Mouse (Mus musculus) CH12F3 (cell line): ENCODE results near the gene Hap1.
"Not testable (repeated sequence)": the region's sequence is repeated elsewhere in the genome, so short reads cannot be mapped to it uniquely, and the experiment has no call there.

Experiments used
- in situ Hi-C: fragments of 300-500 bp; cut with MboI; formaldehyde crosslinking; loops from 2 replicates; pipeline ENCODE4 v1.14.3; 2020; ENCODE audit warnings: low sequenced_read_pairs

Gene Hap1

GRCm38 (mm10) chr11:100360175-100360574 lies 4.2 kb upstream of the Hap1 start:
- in situ Hi-C loops: no loop called here

- in situ Hi-C loops: no loop called here
These were observed 1.5 kb upstream of the Hap1 start for GRCm38 (mm10) chr11:100357408-100357807.

- in situ Hi-C loops: no loop called here
These were observed 887 bp upstream of the Hap1 start for GRCm38 (mm10) chr11:100356819-100357211.

GRCm38 (mm10) chr11:100355151-100355951 lies 577 bp downstream of the Hap1 start:
- in situ Hi-C loops: no loop called here

- in situ Hi-C loops: no loop called here
These were observed 3.7 kb downstream of the Hap1 start for GRCm38 (mm10) chr11:100352076-100352857.

GRCm38 (mm10) chr11:100344269-100344668 lies 11.7 kb downstream of the Hap1 start:
- in situ Hi-C loops: no loop called here

- in situ Hi-C loops: no loop called here
These were observed 20.2 kb downstream of the Hap1 start for GRCm38 (mm10) chr11:100335731-100336130.

GRCm38 (mm10) chr11:100333944-100334457 lies 21.9 kb downstream of the Hap1 start, which contains the start of gene Gast:
Gene Gast (plus strand): TSS chr11:100334407.
- in situ Hi-C loops: no loop called here

DNA sequence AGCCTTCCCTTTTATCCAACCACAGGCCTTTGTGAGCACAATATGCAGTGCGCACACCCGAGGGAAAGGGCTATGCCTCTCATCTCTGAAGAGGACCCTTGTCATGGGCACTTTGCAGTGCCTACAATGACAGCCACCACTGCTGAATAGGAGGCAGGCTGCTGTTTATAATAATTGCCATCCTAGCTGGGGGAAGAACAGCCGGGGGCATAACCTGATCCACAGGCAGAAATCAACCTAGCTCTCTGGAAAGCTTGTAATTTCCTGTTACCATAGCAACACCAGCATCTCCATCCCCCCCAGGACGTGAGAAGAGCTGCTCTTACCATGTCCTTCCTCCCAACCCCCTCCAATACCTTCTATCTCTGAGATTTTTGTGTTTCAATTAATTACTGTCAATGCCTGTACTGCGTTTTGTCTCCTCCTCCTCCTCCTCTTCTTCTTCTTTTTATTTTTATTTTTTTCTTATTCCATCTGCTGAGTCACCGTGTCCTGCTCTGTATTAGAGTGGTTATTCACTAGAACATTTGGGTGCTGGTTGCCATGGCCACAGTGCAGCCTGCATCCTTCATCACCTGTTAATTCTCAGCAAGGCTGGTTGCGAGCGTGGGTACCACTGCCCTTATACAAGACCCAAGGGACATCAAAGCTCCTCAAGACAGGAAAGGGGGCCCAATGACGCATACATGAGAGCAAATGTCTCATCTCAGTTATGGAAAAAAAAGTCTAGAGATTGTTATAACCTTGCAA lies 23.0 kb downstream of the Hap1 start:
- in situ Hi-C loops: no loop called here

DNA sequence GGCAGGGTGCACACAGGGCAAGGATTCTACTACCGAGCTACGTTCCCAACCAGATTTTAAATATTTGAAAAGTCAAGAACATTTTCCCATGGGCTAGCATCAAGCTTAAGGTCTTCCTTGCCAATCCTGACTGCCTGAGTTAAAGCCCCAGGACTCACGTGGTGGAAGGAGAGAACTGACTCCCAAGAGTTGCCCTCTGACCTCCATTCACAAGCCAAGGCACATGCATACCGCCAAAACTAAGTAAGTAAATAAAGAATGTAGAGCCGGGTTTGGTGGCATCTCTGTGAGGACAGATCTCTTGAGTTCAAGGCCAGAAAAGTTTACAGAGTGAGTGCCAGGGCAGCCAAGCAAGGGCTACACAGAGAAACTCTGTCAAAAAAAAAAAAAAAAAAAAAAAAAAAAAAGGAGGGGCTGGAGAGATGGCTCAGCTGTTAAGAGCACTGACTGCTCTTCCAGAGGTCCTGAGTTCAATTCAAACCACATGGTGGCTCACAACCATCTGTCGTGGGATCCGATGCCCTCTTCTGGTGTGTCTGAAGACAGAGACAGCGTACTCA lies 25.0 kb downstream of the Hap1 start:
- in situ Hi-C loops: not testable (repeated sequence)

DNA sequence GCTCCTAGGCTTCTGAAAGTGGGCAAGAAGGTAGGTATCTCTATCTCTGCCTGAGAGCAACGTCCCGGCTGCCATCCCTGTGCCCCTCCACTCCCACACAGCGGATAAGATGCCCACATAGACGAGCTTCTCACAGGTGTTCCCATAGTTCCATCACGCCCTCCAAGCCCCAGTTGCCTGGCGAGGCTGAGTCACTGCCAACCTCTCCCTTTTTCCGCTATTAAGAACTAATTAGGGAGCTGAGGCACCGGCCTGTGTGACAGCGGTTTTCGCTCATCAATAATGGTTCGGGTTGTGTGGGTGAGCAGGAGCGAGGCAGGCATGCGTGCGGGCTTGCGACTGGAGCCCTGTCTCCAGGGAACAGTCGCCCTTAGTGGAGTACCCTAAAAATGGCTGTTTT lies 25.7 kb downstream of the Hap1 start:
- in situ Hi-C loops: no loop called here

DNA sequence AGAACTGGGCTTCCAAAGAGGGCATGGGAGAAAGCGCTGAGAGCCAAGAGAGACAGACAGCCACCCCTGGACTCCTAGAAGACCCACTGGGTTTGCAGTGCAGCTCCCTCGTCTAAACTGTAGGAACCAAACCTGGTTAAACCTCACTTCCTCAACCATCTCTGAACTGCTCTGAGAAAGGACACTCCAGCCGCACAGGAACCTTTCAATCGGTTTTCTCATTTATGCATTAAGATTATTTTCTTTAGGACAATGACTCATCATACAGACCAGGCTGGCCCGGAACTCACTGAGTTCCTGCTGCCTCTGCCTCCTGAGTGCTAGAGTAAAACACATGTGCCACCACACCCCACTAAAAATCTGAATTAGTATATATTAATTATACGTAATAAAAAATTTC lies 28.2 kb downstream of the Hap1 start:
- in situ Hi-C loops: no loop called here

- in situ Hi-C loops: no loop called here
These were observed 28.6 kb downstream of the Hap1 start for GRCm38 (mm10) chr11:100327316-100327715.

GRCm38 (mm10) chr11:100325062-100325629 lies 30.8 kb downstream of the Hap1 start:
- in situ Hi-C loops: no loop called here

- in situ Hi-C loops: no loop called here
These were observed 32.4 kb downstream of the Hap1 start for GRCm38 (mm10) chr11:100323578-100323977.

GRCm38 (mm10) chr11:100322591-100323258 lies 33.2 kb downstream of the Hap1 start:
- in situ Hi-C loops: no loop called here

GRCm38 (mm10) chr11:100321479-100322305 lies 34.2 kb downstream of the Hap1 start:
- in situ Hi-C loops: not testable (repeated sequence)

GRCm38 (mm10) chr11:100320701-100321410 lies 35.1 kb downstream of the Hap1 start:
- in situ Hi-C loops: not testable (repeated sequence)
